Mouse (Mus musculus): ENCODE results near the gene Snrnp35.
A peak's percentile ranks its signal among the peaks of the same experiment; 100 is the strongest.

The Snrnp35 gene

GRCm38 (mm10) chr5:124538813-124539792 is 56.2 kb downstream of the Snrnp35 start:
- ATAC-seq (ENCODE audit: low TSS enrichment), result peak; percentile 54; the same call in 1 of the 2 replicates

GRCm38 (mm10) chr5:124539905-124540304 is 57.0 kb downstream of the Snrnp35 start:
- no peak for ATAC-seq (ENCODE audit: low TSS enrichment)

- peak; percentile 88 for ATAC-seq (ENCODE audit: low TSS enrichment)
These were observed 57.5 kb downstream of the Snrnp35 start, which contains the start of gene Tmed2 for GRCm38 (mm10) chr5:124540383-124540786. Gene Tmed2 (plus strand): TSS chr5:124540695.
